22 mouse cellular contexts compared by ENCODE assay signal in the genomic region with DNA sequence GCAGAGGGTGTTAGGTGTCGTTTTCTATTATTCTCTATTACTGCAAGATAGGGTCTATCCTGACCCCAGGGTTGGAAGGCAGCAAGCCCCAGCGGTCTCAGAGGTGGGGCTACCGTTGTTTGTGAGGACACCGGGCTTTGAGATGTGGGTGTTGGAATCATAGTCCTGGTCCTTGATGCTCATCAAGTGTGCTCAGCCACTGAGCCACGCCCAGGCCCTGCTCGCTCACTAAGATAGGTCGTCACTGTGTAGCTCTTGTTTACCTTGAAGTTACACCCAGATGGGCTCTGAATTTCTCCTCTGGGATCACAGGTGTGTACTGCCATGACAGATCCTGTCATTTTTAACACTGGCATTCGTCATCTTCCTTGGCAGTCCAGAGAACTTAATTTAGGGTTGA. TPM values are rescaled to one million over a fixed set of nuclear protein-coding genes. Genes with fewer than 3 reads are reported as not detected.
DNase-seq lines count a peak whose midpoint lies in the region; ATAC-seq and TF ChIP-seq lines count a peak whose summit lies in the region.
"Had no signal": no experiment of that assay in that cellular context is flagged by ENCODE, and none has a peak within 500 bp of the region (broad histone marks: within the 10 kb centered on the region; RNA-seq: fewer than 3 reads in every experiment).

No protein-coding gene starts in this region.

- TF ChIP-seq POLR2A in heart, adult 2 months (IDR thresholded peaks at IDR 0.05; ENCODE audit: insufficient read depth, low read depth, low read length) = no peak

- H3K36me3 ChIP-seq in heart, embryonic 10.5 days = peaks cover 21% of the 10 kb centered on the region; the same call in 1 of the 2 replicates
- no peaks in the 10 kb centered on the region for H3K36me3 ChIP-seq in heart, adult 2 months (ENCODE audit: control insufficient read depth, insufficient read depth, low read length)
- H3K36me3 ChIP-seq in liver, embryonic 14.5 days (replicated peaks; ENCODE audit: control insufficient read depth, insufficient read depth, low read depth) = peaks cover 8% of the 10 kb centered on the region
- H3K36me3 ChIP-seq in hindbrain, embryonic 11.5 days (ENCODE audit: control insufficient read depth, insufficient read depth, low read length) = no peaks in the 10 kb centered on the region

- H3K9me3 ChIP-seq in heart, embryonic 10.5 days = no peaks in the 10 kb centered on the region
- no peaks in the 10 kb centered on the region for H3K9me3 ChIP-seq in liver, embryonic 14.5 days (ENCODE audit: control insufficient read depth, low read length)
- no peaks in the 10 kb centered on the region for H3K9me3 ChIP-seq in hindbrain, embryonic 11.5 days (ENCODE audit: control insufficient read depth, low read length)
- H3K9me3 ChIP-seq: embryonic facial prominence, embryonic 12.5 days; heart, embryonic 15.5 days had no signal

- no peaks in the 10 kb centered on the region for H3K79me2 ChIP-seq in heart, adult 2 months (replicated peaks; ENCODE audit: control insufficient read depth, insufficient read depth, low read length)

- H3K27ac ChIP-seq in heart, embryonic 10.5 days = no peak overlapping the region
- H3K27ac ChIP-seq in heart, adult 2 months = no peak overlapping the region
- H3K27ac ChIP-seq in liver, embryonic 14.5 days = peak overlapping the region; percentile 19; the same call in 1 of the 2 replicates
- H3K27ac ChIP-seq in hindbrain, embryonic 11.5 days (ENCODE audit: low read depth, low read length) = no peak overlapping the region
- H3K27ac ChIP-seq: embryonic facial prominence, embryonic 12.5 days; gastrocnemius, adult 2 months; heart, embryonic 15.5 days; hindbrain, embryonic 14.5 days had no signal

- no peak overlapping the region for H3K4me2 ChIP-seq in liver, embryonic 14.5 days (ENCODE audit: low read depth)
- H3K4me2 ChIP-seq in hindbrain, embryonic 11.5 days (replicated peaks; ENCODE audit: low read depth, low read length) = no peak overlapping the region
- H3K4me2 ChIP-seq: embryonic facial prominence, embryonic 12.5 days; heart, embryonic 11.5 days; heart, embryonic 15.5 days; hindbrain, embryonic 14.5 days had no signal

- no peak for TF ChIP-seq CTCF in heart, adult 2 months (IDR thresholded peaks at IDR 0.05)
- no peak for TF ChIP-seq CTCF in liver, embryonic 14.5 days (IDR thresholded peaks at IDR 0.05; ENCODE audit: low read depth)

- H3K4me1 ChIP-seq in heart, embryonic 10.5 days = no peaks in the 10 kb centered on the region
- no peaks in the 10 kb centered on the region for H3K4me1 ChIP-seq in heart, adult 2 months (ENCODE audit: control insufficient read depth, insufficient read depth, low read length)
- H3K4me1 ChIP-seq in liver, embryonic 14.5 days (replicated peaks; ENCODE audit: control insufficient read depth in 2 of 2, insufficient read depth in 2 of 2, low read length in 1 of 2) = peaks cover 23 to 26% of the 10 kb centered on the region in 2 experiments
- no peaks in the 10 kb centered on the region for H3K4me1 ChIP-seq in hindbrain, embryonic 11.5 days (replicated peaks; ENCODE audit: control insufficient read depth, insufficient read depth, low read length)
- H3K4me1 ChIP-seq: embryonic facial prominence, embryonic 12.5 days; heart, embryonic 15.5 days had no signal

- ATAC-seq in liver, embryonic 14.5 days (ENCODE audit: insufficient read depth) = peak; percentile 38; the same call in 1 of the 2 replicates
- 0 out of 2 replicates have a peak, but pooled peaks have one; percentile 8 for ATAC-seq in megakaryocyte-erythroid progenitor cell, adult 5-6 weeks (replicated peaks; ENCODE audit: low FRiP score, low TSS enrichment, poor library complexity, severe bottlenecking)
- no peak for ATAC-seq in hindbrain, embryonic 11.5 days (ENCODE audit: low FRiP score)
- ATAC-seq: CD4-positive, CD25-positive, alpha-beta regulatory T cell, adult 4 months; forebrain, embryonic 14.5 days had no signal

- intact Hi-C loops in heart, adult 2 months (cut with DNase I) = no loop called here

- 84% methylated on average over 8 of the region's 8 CpGs for WGBS in heart, embryonic 10.5 days
- WGBS in heart, adult 2 months = 89% methylated on average over 8 of the region's 8 CpGs
- 57% methylated on average over 8 of the region's 8 CpGs for WGBS in liver, embryonic 14.5 days (ENCODE audit: insufficient replicate concordance)
- WGBS in hindbrain, embryonic 11.5 days = 92% methylated on average over 8 of the region's 8 CpGs

- peak; percentile 79 for DNase-seq in heart, embryonic 10.5 days (ENCODE audit: low spot score)
- DNase-seq in heart, adult 2 months = no peak
- DNase-seq in liver = peak; percentile 75
- peak in 1 of 3 experiments; percentile 42 for DNase-seq in liver, embryonic 14.5 days (ENCODE audit: low read depth in 3 of 3, low spot score in 3 of 3)
- DNase-seq in adrenal gland, postnatal 36 days = no peak
- DNase-seq in hindbrain, embryonic 11.5 days (ENCODE audit: low spot score) = no peak
- DNase-seq in left cerebral cortex, adult 18-20 months (ENCODE audit: low spot score in 2 of 2) = no peak
- DNase-seq: adrenal gland, postnatal 14 days; B cell, adult 2 months; cerebellum, adult 8-10 months; cerebellum, postnatal 14 days; embryo, embryonic 11 days; gastrocnemius, adult 2 months; gastrocnemius, postnatal 36 days; heart, postnatal 14 days had no signal

- no peak overlapping the region for H3K4me3 ChIP-seq in heart, embryonic 10.5 days
- no peak overlapping the region for H3K4me3 ChIP-seq in heart, adult 2 months
- H3K4me3 ChIP-seq in liver, embryonic 14.5 days (ENCODE audit: insufficient read depth in 1 of 2, low read depth in 2 of 2, low read length in 2 of 2) = no peak overlapping the region
- H3K4me3 ChIP-seq in hindbrain, embryonic 11.5 days (ENCODE audit: low read depth, low read length) = no peak overlapping the region
- H3K4me3 ChIP-seq: embryonic facial prominence, embryonic 12.5 days; gastrocnemius, adult 2 months; heart, embryonic 15.5 days had no signal

- no peak overlapping the region for H3K9ac ChIP-seq in heart, adult 2 months (ENCODE audit: low read depth, low read length)
- no peak overlapping the region for H3K9ac ChIP-seq in liver, embryonic 14.5 days (replicated peaks)
- H3K9ac ChIP-seq in hindbrain, embryonic 11.5 days (ENCODE audit: low read depth, low read length) = no peak overlapping the region
- H3K9ac ChIP-seq: embryonic facial prominence, embryonic 12.5 days; heart, embryonic 15.5 days; hindbrain, embryonic 14.5 days had no signal

- TF ChIP-seq EP300 in heart, adult 2 months (IDR thresholded peaks at IDR 0.05; ENCODE audit: insufficient read depth, low read depth, low read length) = no peak
- TF ChIP-seq EP300 in liver, embryonic 14.5 days (IDR thresholded peaks at IDR 0.05; ENCODE audit: low read depth) = no peak

- H3K27me3 ChIP-seq in heart, embryonic 10.5 days (ENCODE audit: insufficient read depth, poor library complexity, severe bottlenecking) = no peaks in the 10 kb centered on the region
- no peaks in the 10 kb centered on the region for H3K27me3 ChIP-seq in heart, adult 2 months (ENCODE audit: control insufficient read depth, insufficient read depth, low read length)
- H3K27me3 ChIP-seq in liver, embryonic 14.5 days (ENCODE audit: control insufficient read depth, insufficient read depth, low read length) = no peaks in the 10 kb centered on the region
- H3K27me3 ChIP-seq in hindbrain, embryonic 11.5 days (ENCODE audit: control insufficient read depth, insufficient read depth, low read length) = no peaks in the 10 kb centered on the region
- H3K27me3 ChIP-seq: embryonic facial prominence, embryonic 12.5 days; heart, embryonic 15.5 days had no signal

RNA-seq across cellular contexts. Expression of a gene that starts 31.8 kb away (rescaled TPM):
- 45.7 and 50.5 TPM in 2 replicates for polyA plus RNA-seq in heart, embryonic 10.5 days (2016; fragmentation: Nextera tagmentation; extraction: Ambion mirVana)
- total RNA-seq in heart, adult 2 months (2021) = 10 to 100 TPM; 17.5 to 20.1 TPM
- 15.1 and 19.2 TPM in 2 replicates for polyA plus RNA-seq in heart, adult 2 months (2012; rRNA removed)
- polyA plus RNA-seq in liver, embryonic 14.5 days (2012; rRNA removed) = 30.0 and 35.5 TPM in 2 replicates
- 26.7 and 34.5 TPM in 2 replicates for polyA plus RNA-seq in liver, embryonic 14.5 days (2014; fragmentation: Nextera tagmentation; extraction: Ambion mirVana)
- 76.4 and 86.3 TPM in 2 replicates for total RNA-seq in megakaryocyte-erythroid progenitor cell, adult 5-6 weeks (2014; fragmentation: Nextera tagmentation)
- 68.2 and 77.5 TPM in 2 replicates for total RNA-seq in megakaryocyte-erythroid progenitor cell, adult 5-6 weeks (2017)
- total RNA-seq in adrenal gland, postnatal 36 days (2021) = 10 to 100 TPM; 73.9 to 75.6 TPM
- 41.1 and 41.7 TPM in 2 replicates for polyA plus RNA-seq in hindbrain, embryonic 11.5 days (2014; fragmentation: Nextera tagmentation; extraction: Ambion mirVana)
- total RNA-seq in left cerebral cortex, adult 18-20 months (2021) = 100 to 1,000 TPM in 1 of 2 experiments, 10 to 100 TPM in 1; 96.4 to 102 TPM

Comparison
In these comparisons a context has a peak if more than half of its experiments do, and no peak if none do; other contexts are left out.
1. DNase-seq: peak in heart, embryonic 10.5 days (single experiment) and liver (single experiment); none in heart, adult 2 months (0 of 2), adrenal gland, postnatal 36 days (0 of 2), hindbrain, embryonic 11.5 days (single experiment) and left cerebral cortex, adult 18-20 months (0 of 2).